Mouse (Mus musculus) adrenal gland, adult 8-10 months (tissue): ENCODE measurements around the gene Rassf5. TPM values are rescaled to one million over a fixed set of nuclear protein-coding genes. Genes with fewer than 3 reads are reported as not detected.

Experiments used
- DNase-seq: peaks from one replicate; pipeline ENCODE4 v3.0.0; 2022
- total RNA-seq, 4 experiments: library from RNA; stranded (reverse); gene quantifications; 2 replicates each; pipeline ENCODE4 v1.2.4; 2022

The Rassf5 gene
- total RNA-seq, 4 experiments from 2014 or later, result 13.1 to 23.8 (median 20.7) TPM

- DNase-seq, result peak; percentile 31
Observed at GRCm38 (mm10) chr1:131207531-131207930, 37.5 kb downstream of the Rassf5 start.

- no peak for DNase-seq
Observed at GRCm38 (mm10) chr1:131206342-131206741, 38.7 kb downstream of the Rassf5 start.

- DNase-seq, result no peak
Observed at GRCm38 (mm10) chr1:131204461-131204860, 40.6 kb downstream of the Rassf5 start.

- DNase-seq, result no peak
Observed at GRCm38 (mm10) chr1:131201391-131201790, 43.7 kb downstream of the Rassf5 start.

GRCm38 (mm10) chr1:131200588-131200987 lies 44.5 kb downstream of the Rassf5 start:
- DNase-seq, result no peak

- DNase-seq, result no peak
Observed at GRCm38 (mm10) chr1:131199976-131200375, 45.1 kb downstream of the Rassf5 start.

- no peak for DNase-seq
Observed at GRCm38 (mm10) chr1:131199118-131199821, 45.8 kb downstream of the Rassf5 start.

GRCm38 (mm10) chr1:131198417-131198960 lies 46.6 kb downstream of the Rassf5 start:
- DNase-seq, result no peak

- no peak for DNase-seq
Observed at GRCm38 (mm10) chr1:131196107-131196506, 49.0 kb downstream of the Rassf5 start.

GRCm38 (mm10) chr1:131195653-131196052 lies 49.4 kb downstream of the Rassf5 start:
- DNase-seq, result no peak

GRCm38 (mm10) chr1:131193746-131194145 lies 51.3 kb downstream of the Rassf5 start:
- DNase-seq, result no peak

- DNase-seq, result no peak
Observed at GRCm38 (mm10) chr1:131188655-131189054, 56.4 kb downstream of the Rassf5 start.

GRCm38 (mm10) chr1:131187856-131188255 lies 57.2 kb downstream of the Rassf5 start:
- no peak for DNase-seq

- DNase-seq, result no peak
Observed at GRCm38 (mm10) chr1:131186995-131187394, 58.1 kb downstream of the Rassf5 start.

- DNase-seq, result no peak
Observed at GRCm38 (mm10) chr1:131185821-131186506, 59.1 kb downstream of the Rassf5 start.

- DNase-seq, result no peak
Observed at GRCm38 (mm10) chr1:131184956-131185660, 60.0 kb downstream of the Rassf5 start.

GRCm38 (mm10) chr1:131184253-131184955 lies 60.7 kb downstream of the Rassf5 start:
- no peak for DNase-seq

GRCm38 (mm10) chr1:131183201-131183600 lies 61.9 kb downstream of the Rassf5 start:
- no peak for DNase-seq

GRCm38 (mm10) chr1:131181642-131182527 lies 63.2 kb downstream of the Rassf5 start:
- DNase-seq, result peak; percentile 68

- no peak for DNase-seq
Observed at GRCm38 (mm10) chr1:131180386-131180785, 64.7 kb downstream of the Rassf5 start.

GRCm38 (mm10) chr1:131178083-131178482 lies 67.0 kb downstream of the Rassf5 start:
- DNase-seq, result no peak
